Mouse (Mus musculus): ENCODE measurements around the gene Khdc4. TPM values are rescaled to one million over a fixed set of nuclear protein-coding genes. Genes with fewer than 3 reads are reported as not detected.

Khdc4 gene
- total and polyA plus RNA-seq, 3 experiments = 35.2 to 56.6 (median 53.6) TPM

- in situ Hi-C loops (cut with MboI; ENCODE audit: low pct_ligation_motif_present, low pct_unique_long_range_greater_than_20kb, low sequenced_read_pairs) = loop anchor here (5.0 kb wide), 1 partner anchor 33 kb away; no protein-coding TSS in a partner anchor
- H3K36me3 ChIP-seq (replicated peaks in 1 of 2; ENCODE audit: control insufficient read depth in 1 of 2, insufficient read depth in 1 of 2, low read length in 1 of 2) = peaks cover 10 to 45% of the 10 kb centered on the region in 2 experiments
- H3K9me3 ChIP-seq (replicated peaks; ENCODE audit: low read length) = no peaks in the 10 kb centered on the region
- DNase-seq (ENCODE audit: extremely low read depth) = no peak
- peaks cover 6 to 43% of the 10 kb centered on the region in 2 experiments for H3K4me1 ChIP-seq (ENCODE audit: control insufficient read depth in 1 of 2, insufficient read depth in 2 of 2)
- dilution Hi-C loops (cut with MboI; ENCODE audit: extremely low pct_ligation_motif_present, extremely low pct_unique_long_range_greater_than_20kb, low sequenced_read_pairs) = no loop called here
- H3K4me3 ChIP-seq (replicated peaks in 1 of 3; ENCODE audit: low read depth in 2 of 3, low read length in 2 of 3, poor library complexity in 1 of 3) = no peak overlapping the region
- peak; percentile 53 for TF ChIP-seq USF1 (IDR thresholded peaks at IDR 0.05; ENCODE audit: low read depth, low read length)
- no peak for TF ChIP-seq CHD1 (IDR thresholded peaks at IDR 0.05; ENCODE audit: low read depth, low read length)
- no peaks in the 10 kb centered on the region for H3K27me3 ChIP-seq (replicated peaks)
- H3K27ac ChIP-seq (ENCODE audit: insufficient read depth, low read depth) = peak overlapping the region; percentile 11; the same call in 1 of the 2 replicates
- no peaks in the 10 kb centered on the region for H3K79me2 ChIP-seq (replicated peaks; ENCODE audit: control insufficient read depth, extremely low read depth, insufficient read depth, poor library complexity, severe bottlenecking)
- no peak overlapping the region for H3K9ac ChIP-seq (ENCODE audit: insufficient read depth, low read depth)
- no peak overlapping the region; the same call in 1 of the 2 replicates for H3K4me2 ChIP-seq (ENCODE audit: insufficient read depth, low read depth, poor library complexity, severe bottlenecking)
These were observed 33.5 kb downstream of the Khdc4 start for GRCm38 (mm10) chr3:88719098-88719497.

- TF ChIP-seq CHD1 (IDR thresholded peaks at IDR 0.05; ENCODE audit: low read depth, low read length) (no peak), BHLHE40 (IDR thresholded peaks at IDR 0.05; ENCODE audit: low read depth, low read length) (no peak), E2F4 (IDR thresholded peaks at IDR 0.05; ENCODE audit: insufficient replicate concordance, low read depth, low read length) (no peak), TBP (conservative IDR thresholded peaks at IDR 0.05; ENCODE audit: low read depth, low read length) (no peak), USF1 (IDR thresholded peaks at IDR 0.05; ENCODE audit: low read depth, low read length) (no peak), ZMIZ1 (IDR thresholded peaks at IDR 0.05; ENCODE audit: low read depth, low read length) (no peak), TCF12 (IDR thresholded peaks at IDR 0.05; ENCODE audit: low read depth, low read length) (no peak), SIN3A (IDR thresholded peaks at IDR 0.05; ENCODE audit: low read length) (no peak), MEF2A (IDR thresholded peaks at IDR 0.05; ENCODE audit: borderline replicate concordance, low read depth, low read length) (no peak), MYC (IDR thresholded peaks at IDR 0.05; ENCODE audit: low read depth, low read length) (no peak), IRF4 (IDR thresholded peaks at IDR 0.05; ENCODE audit: low read depth, low read length) (no peak), SMC3 (IDR thresholded peaks at IDR 0.05; ENCODE audit: low read depth, low read length) (no peak), HCFC1 (IDR thresholded peaks at IDR 0.05; ENCODE audit: low read depth, low read length) (no peak), EP300 (IDR thresholded peaks at IDR 0.05; ENCODE audit: low read length) (no peak), KAT2A (IDR thresholded peaks at IDR 0.05; ENCODE audit: insufficient replicate concordance, low read length) (no peak), MAX (IDR thresholded peaks at IDR 0.05; ENCODE audit: low read length) (no peak), ZKSCAN1 (IDR thresholded peaks at IDR 0.05; ENCODE audit: borderline replicate concordance, low read depth, low read length) (no peak), ZC3H11A (IDR thresholded peaks at IDR 0.05; ENCODE audit: low read depth, low read length) (no peak), JUN (IDR thresholded peaks at IDR 0.05; ENCODE audit: insufficient read depth, low read depth, low read length) (no peak), RCOR1 (conservative IDR thresholded peaks at IDR 0.05; ENCODE audit: low read depth, low read length) (no peak)
- Histone ChIP-seq H3K4me2 (ENCODE audit: insufficient read depth, low read depth, poor library complexity, severe bottlenecking) (no peak overlapping the region), H3K9ac (ENCODE audit: insufficient read depth, low read depth) (no peak overlapping the region), H3K9me3 (replicated peaks; ENCODE audit: low read length) (no peaks in the 10 kb centered on the region), H3K4me3 (replicated peaks in 1 of 3; ENCODE audit: low read depth in 2 of 3, low read length in 2 of 3, poor library complexity in 1 of 3) (no peak overlapping the region), H3K79me2 (replicated peaks; ENCODE audit: control insufficient read depth, extremely low read depth, insufficient read depth, poor library complexity, severe bottlenecking) (no peaks in the 10 kb centered on the region), H3K27ac (ENCODE audit: insufficient read depth, low read depth) (no peak overlapping the region), H3K4me1 (ENCODE audit: control insufficient read depth in 1 of 2, insufficient read depth in 2 of 2) (peaks cover 0 to 2% of the 10 kb centered on the region in 2 experiments; a peak in 2 of 4 replicates), H3K36me3 (replicated peaks in 1 of 2; ENCODE audit: control insufficient read depth in 1 of 2, insufficient read depth in 1 of 2, low read length in 1 of 2) (peaks cover 0 to 10% of the 10 kb centered on the region in 2 experiments), H3K27me3 (replicated peaks) (no peaks in the 10 kb centered on the region)
- in situ Hi-C loops (cut with MboI; ENCODE audit: low pct_ligation_motif_present, low pct_unique_long_range_greater_than_20kb, low sequenced_read_pairs) = loop anchor here (25.0 kb wide), 1 partner anchor 124 kb away; the partner anchor contains the start of gene Arhgef2
- dilution Hi-C loops (cut with MboI; ENCODE audit: extremely low pct_ligation_motif_present, extremely low pct_unique_long_range_greater_than_20kb, low sequenced_read_pairs) = no loop called here
- DNase-seq (ENCODE audit: extremely low read depth) = no peak
These were observed 51.0 kb downstream of the Khdc4 start for GRCm38 (mm10) chr3:88736556-88736955.

All from CH12.LX (cell line).